Mouse (Mus musculus): ENCODE measurements around the gene Cct4.

Cct4 gene

DNA sequence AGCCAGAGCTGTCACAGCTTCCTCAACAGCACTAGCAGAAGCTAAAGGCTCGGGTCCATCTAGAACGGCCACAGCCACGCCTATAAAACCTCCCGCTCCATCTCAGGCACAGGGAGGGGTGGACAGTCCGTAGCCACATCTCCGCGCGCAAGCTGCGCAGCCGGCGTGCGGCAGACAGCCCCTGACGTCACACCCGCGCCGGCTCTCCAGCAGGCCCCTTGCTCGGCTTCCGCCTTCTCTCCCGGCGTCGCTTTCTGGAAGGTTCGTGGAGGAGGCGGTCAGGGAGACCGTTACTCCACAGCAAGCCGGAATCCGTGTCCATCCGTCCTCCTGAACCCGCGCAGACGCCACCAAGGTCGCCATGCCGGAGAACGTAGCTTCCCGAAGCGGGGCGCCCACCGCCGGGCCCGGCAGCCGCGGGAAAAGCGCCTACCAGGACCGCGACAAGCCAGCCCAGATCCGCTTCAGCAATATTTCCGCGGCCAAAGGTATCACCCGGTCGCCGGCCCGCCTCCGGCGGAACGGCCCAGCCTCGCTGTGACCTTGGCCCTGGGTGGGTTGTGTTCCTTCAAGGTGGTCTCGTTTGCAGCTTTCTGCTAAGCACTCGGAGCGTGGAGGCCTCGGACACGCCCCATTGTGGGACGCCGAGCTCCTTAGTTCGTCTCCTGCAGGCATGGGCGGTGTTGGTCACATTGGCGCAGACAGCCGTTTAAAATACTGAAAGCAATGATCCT is at the start of gene Cct4:
Cct4 (plus strand) TSS at position 127 of the 734 bp plus-strand sequence.
- DNase-seq: peak; percentile 96 to 97

DNA sequence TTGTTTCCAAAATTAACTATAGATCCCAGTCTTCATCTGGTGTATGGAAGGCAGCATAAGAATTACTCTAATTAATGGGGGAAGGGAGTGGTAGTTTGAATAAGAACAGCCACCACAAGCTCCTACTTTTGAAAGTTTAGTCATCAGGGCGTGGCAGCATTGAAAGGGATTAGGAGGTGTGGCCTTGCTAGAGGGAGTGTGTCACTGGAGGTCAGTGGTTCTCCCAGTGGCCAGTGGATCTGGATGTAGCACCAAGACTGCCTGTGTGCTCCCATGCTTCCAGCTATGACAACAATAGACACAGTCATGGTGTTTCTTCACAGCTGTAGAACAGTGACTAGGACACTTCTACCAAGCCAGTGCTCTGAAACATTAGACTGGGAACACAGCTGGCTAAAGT is 41.2 kb upstream of the Cct4 start:
- DNase-seq: no peak

DNA sequence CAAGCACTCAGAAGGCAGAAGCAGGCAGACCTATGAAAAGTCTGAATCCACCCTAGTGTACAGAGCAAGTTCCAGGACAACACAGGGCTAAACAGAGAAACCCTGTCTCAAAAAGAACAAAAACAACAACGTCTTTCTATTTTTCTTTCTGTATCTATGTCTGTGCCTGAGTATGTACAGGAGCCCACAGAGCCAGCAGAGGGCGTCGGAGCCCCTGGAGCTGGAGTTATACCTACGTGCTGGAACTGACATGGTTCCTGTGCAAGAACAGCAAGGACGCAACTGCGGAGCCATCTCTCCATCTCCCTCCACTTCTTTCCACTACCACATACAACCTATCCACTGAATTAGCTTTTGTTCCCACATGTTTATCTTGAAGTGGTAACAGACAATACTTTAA is 40.2 kb upstream of the Cct4 start:
- no peak for DNase-seq

DNA sequence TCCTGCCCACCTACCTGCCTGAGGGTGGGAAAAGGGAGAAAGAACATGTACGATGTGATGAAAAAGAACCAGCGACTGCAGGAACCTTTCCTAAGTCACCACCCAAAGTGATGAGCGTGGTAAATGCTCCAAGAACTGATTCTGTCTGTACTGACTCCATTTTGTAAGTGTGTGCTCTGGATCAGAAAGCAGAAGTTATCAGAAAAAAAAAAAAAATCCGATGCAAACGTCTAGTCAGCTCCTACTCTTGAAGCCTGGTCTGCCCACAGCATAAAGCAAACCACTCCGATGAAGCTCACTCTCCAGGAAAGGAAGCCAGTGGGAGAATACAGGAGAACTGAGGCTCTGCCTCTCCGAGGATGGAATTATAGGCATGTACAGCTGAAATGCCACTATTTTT is 37.7 kb upstream of the Cct4 start:
- DNase-seq: no peak

DNA sequence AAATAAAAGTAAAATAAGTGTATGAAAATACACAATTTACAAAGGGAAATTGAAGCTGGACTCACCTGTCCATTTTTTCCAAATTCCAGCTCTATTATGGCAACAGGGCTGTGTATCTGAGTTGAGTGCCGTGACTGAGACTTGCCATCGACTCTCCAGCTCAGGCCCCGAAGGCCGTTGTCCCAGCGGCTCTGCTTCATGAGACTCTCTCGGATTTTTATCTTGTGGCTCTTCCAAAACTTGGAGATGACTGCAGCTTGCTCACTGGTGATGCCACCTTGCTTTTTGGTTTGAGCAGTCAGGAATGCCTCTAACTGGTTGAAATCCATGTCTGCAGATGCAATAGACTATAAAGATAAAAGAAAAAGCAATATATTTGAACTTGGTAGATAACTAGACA is 34.0 kb upstream of the Cct4 start:
- DNase-seq: no peak

DNA sequence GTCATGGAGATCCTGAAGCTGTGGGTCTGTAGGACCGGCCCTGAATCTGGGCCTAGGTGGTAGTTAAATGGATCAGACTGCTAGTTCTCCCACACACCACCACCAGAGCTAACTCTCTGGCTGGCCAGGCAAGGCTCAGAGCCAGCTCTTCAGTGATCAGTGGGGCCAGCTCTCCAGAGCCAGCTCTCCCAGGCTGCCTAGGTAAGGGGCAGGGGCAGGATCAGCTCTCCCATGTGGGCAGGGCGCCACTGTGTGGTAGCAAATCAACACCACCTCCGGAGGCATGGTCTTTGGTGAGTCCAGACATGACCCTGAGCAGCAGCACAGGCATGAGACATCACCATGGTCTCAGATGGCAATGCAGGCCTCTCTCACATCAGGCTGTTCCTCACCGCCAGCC is 33.5 kb upstream of the Cct4 start:
- peak; percentile 72 to 81 for DNase-seq

DNA sequence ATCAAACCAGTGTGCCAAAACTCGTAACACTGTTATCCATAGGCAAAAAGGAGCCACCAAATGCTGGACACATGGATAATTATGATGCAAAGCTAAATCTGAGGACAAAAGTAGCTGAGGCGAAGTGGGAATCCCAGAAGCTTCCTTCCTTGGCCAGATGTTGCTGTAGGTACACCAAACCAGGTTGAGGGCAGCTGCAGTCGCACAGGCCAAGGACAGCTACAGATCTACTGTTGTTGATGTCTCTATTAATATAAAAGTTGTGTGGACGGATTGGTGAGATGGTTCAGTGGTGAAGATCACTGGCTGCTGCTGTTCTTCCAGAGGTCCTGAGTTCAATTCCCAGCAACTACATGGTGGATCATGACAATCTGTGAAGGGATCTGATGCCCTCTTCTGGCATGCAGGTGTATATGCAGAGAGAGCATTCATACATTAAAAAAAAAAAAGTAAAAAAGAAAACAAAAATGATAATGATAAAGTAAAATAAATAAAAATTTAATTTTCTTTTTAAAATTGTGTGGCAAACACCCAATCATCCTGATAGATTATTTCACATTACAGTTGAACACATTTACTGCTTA is 32.4 kb upstream of the Cct4 start:
- DNase-seq: no peak

DNA sequence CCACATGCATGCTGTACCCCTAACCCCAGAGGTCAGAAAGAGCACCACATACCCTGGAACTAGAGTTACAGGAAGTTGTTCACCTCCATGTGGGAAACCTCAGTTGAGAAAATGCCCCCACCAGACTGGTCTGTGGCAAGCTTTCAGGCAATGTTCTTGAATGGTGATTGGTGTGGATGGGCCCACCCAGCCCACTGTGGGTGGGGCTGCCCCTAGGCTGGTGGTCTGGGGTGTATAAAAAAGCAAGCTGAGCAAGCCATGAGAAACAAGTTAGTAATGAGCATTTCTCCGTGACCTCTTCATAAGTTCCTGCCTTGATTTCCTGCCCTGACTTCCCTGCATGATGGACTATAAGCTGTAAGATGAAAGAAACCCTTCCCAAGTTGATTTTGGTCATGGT is 28.2 kb upstream of the Cct4 start:
- no peak for DNase-seq

DNA sequence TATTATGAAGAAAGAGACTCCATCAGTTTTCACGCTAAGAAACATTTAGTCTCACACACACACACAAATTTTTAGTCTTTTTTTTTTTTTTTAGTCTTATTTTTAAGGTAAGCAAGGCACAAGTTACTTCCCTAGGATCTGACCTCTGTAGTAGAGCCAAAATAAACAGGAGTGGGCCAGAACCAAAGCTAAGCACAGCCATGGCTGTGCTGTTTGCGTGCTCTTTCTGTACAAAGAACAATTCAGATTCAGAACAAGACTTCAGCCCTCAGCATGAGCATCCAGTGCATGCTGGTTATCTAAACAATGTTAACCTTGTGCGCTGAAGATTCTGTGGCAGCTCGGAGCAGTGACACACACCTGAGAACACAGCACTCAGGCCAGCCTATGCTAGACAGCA is 25.9 kb upstream of the Cct4 start:
- DNase-seq: no peak

DNA sequence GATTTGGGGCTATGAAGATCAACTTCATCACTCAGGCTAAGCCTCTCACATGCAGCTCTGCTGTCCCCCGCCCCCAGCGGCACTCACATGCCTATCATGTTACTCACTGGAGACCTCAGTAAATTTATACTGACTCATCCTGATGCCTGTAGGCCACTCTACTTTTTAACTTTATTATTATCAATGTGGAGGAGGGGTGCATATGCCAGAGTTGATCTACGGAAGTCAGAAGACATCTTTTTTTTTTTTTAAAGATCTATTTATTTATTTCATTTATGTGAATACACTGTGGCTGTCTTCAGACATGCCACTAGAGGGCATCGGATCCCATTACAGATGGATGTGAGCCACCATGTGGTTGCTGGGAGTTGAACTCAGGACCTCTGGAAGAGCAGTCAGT is 24.8 kb upstream of the Cct4 start:
- peak in 1 of 2 experiments; percentile 39 for DNase-seq

DNA sequence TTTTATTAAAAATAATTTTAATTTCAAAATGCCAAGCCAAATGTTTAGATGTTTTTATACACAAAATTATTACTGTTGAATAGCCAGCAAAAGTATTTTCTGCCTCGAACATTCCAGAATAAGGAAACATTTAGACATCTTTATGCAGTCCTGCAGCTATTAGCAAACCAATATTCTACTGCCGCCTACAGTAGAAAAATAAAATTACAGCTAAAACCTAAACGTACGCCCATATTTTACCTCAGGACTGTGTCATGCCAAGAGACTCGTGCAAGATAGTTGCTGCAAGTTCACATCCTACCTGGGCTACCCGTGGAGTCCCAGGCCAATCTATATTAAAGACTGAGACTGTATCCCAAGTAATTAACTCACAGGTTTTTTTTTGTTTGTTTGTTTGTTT is 20.8 kb upstream of the Cct4 start:
- no peak for DNase-seq

DNA sequence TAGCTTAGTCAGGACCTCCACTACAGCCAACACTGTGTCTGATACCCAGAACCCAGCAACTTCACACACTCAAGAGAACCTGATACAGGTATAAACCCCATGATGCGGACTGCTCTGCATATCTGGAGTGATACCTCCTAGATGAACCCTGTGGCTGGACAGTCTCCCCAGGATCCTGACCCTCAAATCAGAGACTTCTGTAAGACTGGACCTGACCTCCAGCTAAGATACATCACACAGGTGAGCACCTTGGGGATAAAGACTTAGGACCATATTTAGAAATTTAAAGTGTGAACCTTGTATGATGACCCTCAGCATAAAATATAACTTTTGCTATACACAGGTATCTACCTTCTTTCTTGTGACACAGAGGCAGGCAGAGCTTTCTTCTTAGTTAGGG is 19.8 kb upstream of the Cct4 start:
- no peak for DNase-seq

DNA sequence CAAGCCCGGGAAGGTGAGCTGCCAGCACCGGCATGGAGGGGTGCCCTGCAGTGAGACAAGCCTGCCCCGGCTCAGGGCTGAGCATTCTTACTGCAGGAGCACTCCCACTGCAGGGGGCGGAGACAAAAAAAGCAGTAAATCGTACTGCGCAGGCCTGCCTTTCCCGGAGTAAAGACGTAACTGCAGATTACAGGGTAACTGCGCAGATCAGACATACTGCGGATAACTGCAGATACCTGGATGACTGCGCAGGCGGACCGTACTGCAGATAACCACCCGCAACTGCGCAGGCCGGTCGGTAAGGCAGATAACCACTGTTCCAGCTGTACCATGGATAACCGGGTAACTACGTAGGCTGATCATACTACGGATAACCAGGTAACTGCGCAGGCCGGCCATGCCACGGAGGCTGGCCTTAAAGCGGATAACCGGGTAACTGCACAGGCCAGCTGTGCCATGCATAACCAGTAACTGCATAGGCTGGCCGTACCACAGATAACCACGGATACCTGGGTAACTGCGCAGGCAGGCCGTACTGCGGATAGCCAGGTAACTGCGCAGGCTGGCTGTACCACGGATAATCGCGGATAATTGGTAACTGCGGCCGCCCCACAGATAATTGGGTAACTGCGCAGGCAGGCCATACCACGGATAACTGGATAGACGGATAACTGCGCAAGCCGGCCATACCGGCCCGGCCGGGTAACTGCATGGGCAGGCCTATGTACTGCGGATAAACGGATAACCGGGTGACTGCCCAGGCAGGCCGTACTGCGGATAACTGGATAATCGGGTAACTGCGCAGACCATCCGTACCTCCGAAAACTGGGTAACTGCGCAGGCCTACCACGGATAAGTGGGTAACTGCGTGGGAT is 18.2 kb upstream of the Cct4 start, which contains the start of gene Zrsr1:
Zrsr1 (plus strand) TSS at position 171 of the 875 bp plus-strand sequence.
- peak; percentile 61 to 76 for DNase-seq

DNA sequence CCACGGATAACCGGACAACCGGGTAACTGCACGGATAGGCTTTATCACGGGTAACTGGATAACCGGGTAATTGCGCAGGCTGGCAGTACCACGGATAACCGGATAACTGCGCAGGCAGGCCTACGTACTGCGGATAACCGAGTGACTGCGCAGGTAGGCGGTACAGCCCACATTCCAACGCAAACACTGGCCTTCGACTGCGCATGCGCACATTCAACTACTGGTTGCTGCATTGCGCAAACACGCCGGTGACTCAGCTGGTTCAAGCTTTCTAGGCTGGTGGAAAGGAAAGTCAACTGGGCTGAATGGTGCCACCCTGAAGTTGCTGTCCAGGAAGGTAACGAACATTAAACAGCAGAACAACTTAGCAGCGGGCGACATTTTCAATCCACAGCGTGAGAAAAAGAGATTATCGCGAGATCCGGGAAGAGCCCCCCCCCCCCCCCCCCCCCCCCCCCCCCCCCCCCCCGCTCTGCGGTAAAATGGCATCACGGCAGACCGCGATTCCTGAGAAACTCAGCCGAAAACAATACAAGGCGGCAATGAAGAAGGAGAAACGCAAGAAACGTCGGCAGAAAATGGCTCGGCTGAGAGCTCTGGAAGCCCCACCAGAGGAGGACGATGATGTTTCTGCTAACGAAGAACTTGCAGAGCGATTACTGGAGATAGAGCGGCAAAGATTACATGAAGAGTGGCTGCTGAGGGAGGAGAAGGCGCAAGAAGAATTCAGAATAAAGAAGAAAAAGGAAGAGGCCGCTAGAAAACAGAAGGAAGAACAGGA is 17.4 kb upstream of the Cct4 start:
- peak; percentile 82 to 88 for DNase-seq

DNA sequence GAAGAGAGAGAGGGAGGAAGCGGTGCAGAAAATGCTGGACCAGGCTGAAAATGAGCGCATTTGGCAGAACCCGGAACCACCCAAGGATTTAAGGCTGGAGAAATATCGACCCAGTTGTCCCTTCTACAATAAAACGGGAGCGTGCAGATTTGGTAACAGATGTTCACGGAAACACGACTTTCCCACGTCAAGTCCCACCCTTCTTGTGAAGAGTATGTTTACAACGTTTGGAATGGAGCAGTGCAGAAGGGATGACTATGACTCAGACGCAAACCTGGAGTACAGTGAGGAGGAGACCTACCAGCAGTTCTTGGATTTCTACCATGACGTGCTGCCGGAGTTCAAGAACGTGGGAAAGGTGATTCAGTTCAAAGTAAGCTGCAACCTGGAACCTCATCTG is 16.7 kb upstream of the Cct4 start:
- DNase-seq: no peak

DNA sequence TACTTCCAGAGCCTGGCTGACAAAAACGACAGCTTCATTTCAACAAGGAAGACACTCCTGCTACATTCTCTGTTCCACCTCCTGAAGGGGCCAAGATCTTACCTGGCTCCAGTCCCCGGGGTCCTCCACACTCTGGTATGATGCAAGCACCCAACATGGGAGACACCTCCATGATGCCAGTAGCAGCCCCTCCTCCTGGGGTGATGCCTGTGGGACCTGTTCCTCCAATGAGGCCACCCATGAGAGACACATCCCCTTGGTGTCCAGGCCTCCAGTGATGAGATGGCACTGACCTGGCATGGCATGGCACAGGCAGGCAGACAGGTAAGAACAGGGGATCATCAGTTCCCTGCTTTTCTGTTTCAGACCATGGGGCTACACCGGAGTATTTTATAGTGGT is 12.1 kb upstream of the Cct4 start:
- no peak for DNase-seq

DNA sequence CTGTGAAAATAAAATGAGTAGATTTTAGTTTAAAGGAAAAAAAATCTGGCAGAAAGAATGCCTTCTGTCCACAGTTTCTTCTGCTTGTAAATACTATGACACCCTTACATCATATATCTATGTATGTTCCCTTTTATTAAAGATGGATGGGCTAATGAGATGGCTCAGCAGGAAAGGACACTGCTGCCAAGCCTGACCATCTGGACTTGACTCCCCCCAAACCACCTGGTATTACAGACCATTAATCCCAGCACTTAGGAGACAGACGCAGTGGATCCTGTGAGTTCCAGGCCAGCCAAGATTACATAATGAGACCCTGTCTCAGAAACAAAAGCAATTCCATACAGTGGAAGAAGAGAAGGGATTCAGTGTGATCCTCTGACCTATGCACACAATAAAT is 11.6 kb upstream of the Cct4 start:
- no peak for DNase-seq

DNA sequence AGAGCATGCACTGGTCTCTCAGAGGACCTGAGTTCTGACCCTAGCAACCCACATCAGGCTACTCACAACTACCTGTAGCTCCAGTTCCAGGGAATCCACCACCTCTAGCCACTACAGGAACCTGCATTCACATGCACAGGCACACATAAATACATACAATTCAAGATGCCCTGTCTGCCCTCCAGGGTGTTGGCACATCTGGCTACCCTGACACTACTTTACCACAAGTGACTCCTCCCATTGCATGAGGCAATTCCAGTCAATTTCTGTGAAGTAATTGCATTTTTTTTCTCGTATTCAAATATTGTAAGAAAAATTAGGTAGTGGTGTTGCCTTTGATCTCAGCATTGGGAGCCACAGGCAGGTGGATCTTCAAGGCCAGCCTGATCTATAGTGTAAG is 11.1 kb upstream of the Cct4 start:
- no peak for DNase-seq

DNA sequence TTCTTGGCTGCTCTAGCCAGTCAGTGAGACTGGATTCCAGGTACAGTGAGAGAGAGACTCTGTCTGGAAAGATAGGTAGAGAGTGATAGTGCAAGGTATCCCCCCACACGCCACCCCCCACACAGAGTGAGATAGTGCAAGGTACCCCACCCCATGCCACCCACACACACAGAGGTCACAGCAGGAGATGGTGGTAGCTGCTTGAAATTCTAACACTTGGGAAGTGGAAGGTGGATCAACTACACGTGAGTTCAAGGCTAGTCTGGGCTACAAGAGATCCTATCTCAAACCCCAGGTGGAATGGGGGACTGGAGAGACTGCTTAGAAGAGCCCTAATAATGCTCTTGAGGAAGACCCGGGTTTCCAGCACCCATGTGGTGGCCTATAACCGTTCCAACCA is 9.3 kb upstream of the Cct4 start:
- DNase-seq: no peak

DNA sequence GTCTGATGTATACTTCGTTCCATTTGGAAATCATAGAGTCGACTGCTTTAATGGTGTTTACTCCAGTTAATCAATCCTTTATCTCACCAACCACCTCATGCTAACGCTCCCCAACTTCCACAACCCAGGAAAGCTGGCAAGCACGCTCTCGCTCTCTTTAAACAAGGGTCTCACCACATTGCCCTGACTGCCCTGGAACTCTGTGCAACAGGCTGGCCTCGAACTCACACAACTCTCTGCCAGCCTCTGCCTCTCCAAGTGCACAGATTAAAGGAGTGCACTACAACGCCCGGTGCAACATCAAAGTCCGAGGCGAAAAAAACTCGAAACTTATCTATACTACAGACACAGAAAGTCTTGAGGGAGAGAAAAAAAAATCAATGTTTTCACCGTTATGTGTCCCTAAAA is 8.8 kb upstream of the Cct4 start:
- DNase-seq: no peak

DNA sequence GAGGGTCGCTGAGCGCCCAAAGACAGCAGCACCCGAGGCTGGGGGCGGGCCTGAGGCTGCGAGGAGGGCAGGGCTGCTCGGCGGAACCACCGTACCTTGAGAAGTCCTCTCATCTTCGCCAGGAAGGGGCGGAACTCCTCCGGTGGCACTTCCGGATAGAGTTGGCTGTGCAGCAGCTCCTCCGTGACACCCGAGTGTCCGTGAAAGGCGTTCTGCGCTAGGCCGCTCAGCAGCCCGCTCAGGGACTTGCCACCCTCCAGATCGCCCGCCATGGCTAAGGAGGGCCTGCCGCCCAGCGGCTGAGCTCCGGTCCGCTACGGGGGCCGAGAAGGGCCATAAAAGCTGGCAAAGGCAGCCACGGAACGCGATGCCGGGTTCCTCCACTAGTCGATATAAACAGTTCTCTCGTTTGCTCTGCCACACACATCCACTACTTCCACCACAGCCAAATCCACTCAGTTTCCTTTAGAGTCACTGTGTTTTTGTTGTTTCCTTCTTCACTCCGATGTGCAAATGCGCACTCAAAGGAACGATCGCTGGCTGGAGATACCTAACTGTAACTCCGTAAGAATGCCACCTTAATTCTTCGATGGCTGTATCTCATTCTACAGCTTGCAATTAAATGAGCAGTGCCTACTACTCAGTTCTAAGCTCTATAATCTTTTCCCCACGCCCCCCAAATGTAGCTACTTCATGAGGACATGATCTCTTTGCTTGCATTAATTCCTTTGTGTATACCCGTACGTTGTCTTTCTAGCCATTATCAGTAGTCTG is 8.1 kb upstream of the Cct4 start, which contains the start of the genes Gm28048 and Commd1:
Gm28048 (minus strand) TSS at position 107 of the 774 bp plus-strand sequence.
Commd1 (minus strand) TSS at position 399 of the 774 bp plus-strand sequence.
- peak; percentile 99 for DNase-seq

DNA sequence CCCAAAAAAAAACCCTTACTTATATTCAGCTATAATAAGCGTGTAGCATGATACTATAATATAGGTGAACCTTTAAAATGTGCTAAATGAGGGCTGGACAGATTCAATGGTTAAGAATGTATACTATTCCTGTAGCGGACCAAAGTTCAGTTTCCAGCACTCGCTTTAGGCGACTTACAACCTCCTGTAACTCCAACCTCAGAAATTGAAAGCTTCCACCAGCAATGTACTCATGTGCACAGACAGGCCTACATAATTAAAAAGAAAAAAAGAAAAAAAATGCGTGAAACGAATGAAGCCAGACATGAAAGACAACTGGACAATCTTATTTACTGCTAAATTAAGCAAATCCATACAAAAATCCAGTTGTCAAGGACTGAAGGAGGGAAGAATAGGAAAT is 7.5 kb upstream of the Cct4 start:
- DNase-seq: no peak

Data from kidney, postnatal 4 days (tissue).